Mouse (Mus musculus) midbrain, embryonic 16.5 days (tissue): ENCODE measurements around the gene Ptch1. TPM values are rescaled to one million over a fixed set of nuclear protein-coding genes. Genes with fewer than 3 reads are reported as not detected.

ENCODE experiments used
- ATAC-seq: fragments of 200-750 bp; cut with Nextera tagmentation; 2 replicates; pipeline ENCODE4 v1.8.0; 2017; ENCODE audit warnings: moderate TSS enrichment
- H3K27ac ChIP-seq: fragments of 300-500 bp; sonication (generic); 2 replicates; pipeline ENCODE4 v1.5.1; 2014; ENCODE audit warnings: mild to moderate bottlenecking, low read length, mixed read lengths
- H3K27me3 ChIP-seq: fragments of 300-500 bp; sonication (generic); 2 replicates; pipeline ENCODE4 v1.6.1; 2014; ENCODE audit warnings: low read depth, low read length, mixed read lengths; ENCODE audit not compliant: control insufficient read depth, insufficient read depth
- H3K36me3 ChIP-seq: fragments of 300-500 bp; sonication (generic); 2 replicates; pipeline ENCODE4 v1.6.1; 2014; ENCODE audit warnings: mild to moderate bottlenecking, low read length, moderate library complexity, mixed read lengths; ENCODE audit not compliant: control insufficient read depth, insufficient read depth
- H3K4me1 ChIP-seq: fragments of 300-500 bp; sonication (generic); 2 replicates; pipeline ENCODE4 v1.6.1; 2014; ENCODE audit warnings: mild to moderate bottlenecking, low read length, mixed read lengths; ENCODE audit not compliant: control insufficient read depth, insufficient read depth
- H3K4me2 ChIP-seq: fragments of 300-500 bp; sonication (generic); 2 replicates; pipeline ENCODE4 v1.6.1; 2014; ENCODE audit warnings: mild to moderate bottlenecking, low read length, mixed read lengths
- H3K4me3 ChIP-seq: fragments of 300-500 bp; sonication (generic); 2 replicates; pipeline ENCODE4 v1.5.1; 2014; ENCODE audit warnings: low read depth, mild to moderate bottlenecking, low read length, moderate library complexity, mixed read lengths
- H3K9ac ChIP-seq: fragments of 300-500 bp; sonication (generic); 2 replicates; pipeline ENCODE4 v1.6.1; 2014; ENCODE audit warnings: low read depth, low read length, mixed read lengths
- H3K9me3 ChIP-seq: fragments of 300-500 bp; sonication (generic); replicated peaks from 2 replicates; pipeline ENCODE4 v1.6.1; 2014; ENCODE audit warnings: mild to moderate bottlenecking, low read length, mixed read lengths; ENCODE audit not compliant: control insufficient read depth, poor library complexity, severe bottlenecking
- WGBS: fragments of 180-500 bp; shearing (Covaris S2); extraction: QIAGEN DNeasy Blood & Tissue Kit; methylation state at CpG from one replicate; pipeline ENCODE4 v1.1.7; 2014; 5-methylcytosine and 5-hydroxymethylcytosine counted together
- polyA plus RNA-seq: library from polyadenylated mRNA; unstranded; fragments of >200 nt; fragmentation: Nextera tagmentation; extraction: Ambion mirVana; gene quantifications from 2 replicates; pipeline ENCODE4 v1.2.1, GENCODE M21; 2015

The Ptch1 gene
- polyA plus RNA-seq, 1 experiment from 2014 or later = 14.3 TPM

DNA sequence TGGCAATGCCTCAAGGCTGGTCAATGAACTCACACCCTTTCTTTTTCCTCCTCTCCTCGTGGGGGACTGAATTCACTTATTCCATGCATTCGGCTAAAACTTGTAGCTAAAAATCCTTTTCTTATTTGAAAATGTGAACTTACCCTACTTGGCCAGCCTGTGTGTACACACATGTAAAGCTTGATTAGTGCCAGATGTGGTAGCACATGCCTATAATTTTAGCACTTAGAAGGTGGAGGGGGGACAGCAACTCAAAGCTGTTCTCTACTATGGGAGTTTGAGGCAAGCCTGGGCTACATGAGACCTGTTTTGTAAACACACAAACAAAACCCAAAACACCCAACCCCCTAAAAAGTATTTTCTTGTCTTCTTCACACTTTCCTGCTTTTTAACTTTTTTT is 56.9 kb downstream of the Ptch1 start:
- H3K9me3 ChIP-seq = no peaks in the 10 kb centered on the region
- ATAC-seq = no peak
- H3K36me3 ChIP-seq = peaks cover 31% of the 10 kb centered on the region
- no peak overlapping the region for H3K4me3 ChIP-seq
- no peak overlapping the region for H3K9ac ChIP-seq
- peaks cover 12% of the 10 kb centered on the region; the same call in 1 of the 2 replicates for H3K4me1 ChIP-seq
- no peak overlapping the region for H3K4me2 ChIP-seq
- no peak overlapping the region for H3K27ac ChIP-seq
- no peaks in the 10 kb centered on the region for H3K27me3 ChIP-seq
- 87% methylated on average over 2 of the region's 2 CpGs for WGBS

DNA sequence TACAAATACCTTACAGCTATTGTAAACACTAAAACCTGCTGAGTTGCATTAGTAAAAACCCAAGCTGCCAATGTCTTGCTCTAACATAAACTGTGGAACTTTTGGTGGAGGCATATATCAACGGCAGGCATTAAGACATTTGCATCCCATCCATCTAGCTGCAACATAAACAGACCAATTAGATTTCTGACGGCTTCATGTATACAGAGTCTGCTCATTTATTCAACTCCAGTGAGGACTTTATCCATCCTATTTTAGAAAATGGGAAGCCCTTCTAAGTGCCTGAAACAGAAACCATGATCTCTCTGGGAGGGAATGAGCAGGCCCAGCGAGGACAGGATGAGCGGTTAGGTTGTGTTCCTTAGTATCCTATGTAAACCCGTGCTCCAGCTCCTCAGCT is 57.9 kb downstream of the Ptch1 start:
- Histone ChIP-seq H3K4me3 (no peak overlapping the region), H3K4me1 (peaks cover 12% of the 10 kb centered on the region; the same call in 1 of the 2 replicates), H3K4me2 (no peak overlapping the region), H3K27me3 (no peaks in the 10 kb centered on the region), H3K36me3 (peaks cover 40% of the 10 kb centered on the region), H3K27ac (no peak overlapping the region), H3K9me3 (no peaks in the 10 kb centered on the region), H3K9ac (no peak overlapping the region)
- WGBS = 70% methylated on average over 5 of the region's 5 CpGs
- no peak for ATAC-seq

- H3K9ac ChIP-seq = no peak overlapping the region
- ATAC-seq = no peak; the same call in 1 of the 2 replicates
Measured at GRCm38 (mm10) chr13:63514931-63515360, 58.5 kb downstream of the Ptch1 start.

DNA sequence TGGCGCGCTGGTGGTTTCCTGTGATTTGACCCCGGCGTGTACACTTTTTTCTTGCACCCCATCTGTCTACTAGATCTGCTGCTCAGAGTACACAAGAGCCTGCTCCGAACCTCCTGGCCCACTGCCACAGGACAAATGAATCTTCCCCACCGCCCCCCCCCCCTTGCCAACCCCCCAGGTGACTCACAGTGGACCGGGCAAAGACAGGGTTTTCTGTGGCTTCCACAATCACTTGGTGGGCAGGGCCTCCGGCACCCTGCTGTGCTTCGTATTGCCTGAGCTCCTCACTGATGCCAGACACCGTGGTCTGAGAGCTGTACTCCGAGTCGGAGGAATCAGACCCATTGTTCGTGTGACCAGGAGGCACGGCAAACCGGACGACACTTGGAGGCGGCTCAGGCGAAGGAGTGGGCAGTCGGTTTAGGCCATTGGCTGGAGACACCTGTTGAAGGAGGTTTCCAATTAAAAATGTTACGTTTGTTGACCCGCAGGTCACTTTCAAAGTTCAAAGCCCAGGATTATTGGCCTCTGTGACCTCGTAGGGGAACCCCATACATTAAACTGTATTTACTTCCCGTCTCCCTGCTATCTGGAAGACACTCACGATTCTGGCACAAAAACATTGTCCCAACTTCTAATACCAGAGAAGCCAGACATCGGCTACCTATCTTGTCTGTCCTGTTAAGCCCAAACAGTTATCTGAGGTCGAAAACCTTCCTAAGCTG is 59.9 kb downstream of the Ptch1 start:
- peaks cover 12% of the 10 kb centered on the region; the same call in 1 of the 2 replicates for H3K4me1 ChIP-seq
- H3K4me3 ChIP-seq = no peak overlapping the region
- H3K9me3 ChIP-seq = no peaks in the 10 kb centered on the region
- WGBS = 39% methylated on average over 26 of the region's 26 CpGs
- peaks cover 31% of the 10 kb centered on the region for H3K36me3 ChIP-seq
- no peak for ATAC-seq
- no peak overlapping the region for H3K27ac ChIP-seq
- no peak overlapping the region for H3K4me2 ChIP-seq
- H3K9ac ChIP-seq = no peak overlapping the region
- no peaks in the 10 kb centered on the region for H3K27me3 ChIP-seq

More at GRCm38 (mm10) chr13:63514931-63515360, 58.5 kb downstream of the Ptch1 start:
- H3K36me3 ChIP-seq = peaks cover 38% of the 10 kb centered on the region
- H3K4me1 ChIP-seq = peaks cover 12% of the 10 kb centered on the region; the same call in 1 of the 2 replicates
- no peaks in the 10 kb centered on the region for H3K9me3 ChIP-seq
- no peak overlapping the region for H3K4me2 ChIP-seq
- H3K27me3 ChIP-seq = no peaks in the 10 kb centered on the region
- H3K4me3 ChIP-seq = no peak overlapping the region
- 10% methylated on average over 8 of the region's 8 CpGs for WGBS
- H3K27ac ChIP-seq = no peak overlapping the region

GRCm38 (mm10) chr13:63512411-63512810 is 61.0 kb downstream of the Ptch1 start:
- H3K4me3 ChIP-seq = no peak overlapping the region
- H3K4me1 ChIP-seq = peaks cover 12% of the 10 kb centered on the region; the same call in 1 of the 2 replicates
- 29% methylated on average over 6 of the region's 6 CpGs for WGBS
- H3K4me2 ChIP-seq = no peak overlapping the region
- H3K36me3 ChIP-seq = peaks cover 27% of the 10 kb centered on the region
- H3K9ac ChIP-seq = no peak overlapping the region
- no peak for ATAC-seq
- H3K27ac ChIP-seq = no peak overlapping the region
- H3K9me3 ChIP-seq = no peaks in the 10 kb centered on the region
- no peaks in the 10 kb centered on the region for H3K27me3 ChIP-seq

DNA sequence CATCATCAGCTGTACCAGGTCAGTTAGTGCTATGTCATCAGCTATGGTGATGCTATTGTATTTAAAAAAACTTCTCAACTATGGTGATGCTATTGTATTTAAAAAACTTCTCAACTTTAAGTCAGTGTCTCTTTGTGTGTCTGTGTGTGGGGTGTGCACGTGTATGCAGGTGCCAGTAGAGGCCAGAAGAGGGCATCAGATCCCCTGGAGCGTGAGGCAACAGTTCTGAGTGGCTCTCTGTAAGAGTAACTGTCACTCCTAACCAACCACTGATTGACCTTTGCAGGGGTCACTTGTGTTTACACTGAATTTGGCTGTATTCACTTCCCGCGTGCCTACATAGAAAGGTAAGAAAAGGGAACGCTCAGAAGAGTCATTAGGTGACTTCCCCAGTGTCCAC is 65.6 kb downstream of the Ptch1 start:
- ATAC-seq = no peak
- Histone ChIP-seq H3K4me2 (no peak overlapping the region), H3K9ac (no peak overlapping the region), H3K27me3 (no peaks in the 10 kb centered on the region), H3K9me3 (no peaks in the 10 kb centered on the region), H3K27ac (no peak overlapping the region), H3K4me1 (no peaks in the 10 kb centered on the region), H3K4me3 (no peak overlapping the region), H3K36me3 (peaks cover 26% of the 10 kb centered on the region)
- 90% methylated on average over 5 of the region's 5 CpGs for WGBS

- Histone ChIP-seq H3K4me2 (no peak overlapping the region), H3K9ac (no peak overlapping the region), H3K9me3 (no peaks in the 10 kb centered on the region), H3K27ac (no peak overlapping the region), H3K27me3 (no peaks in the 10 kb centered on the region), H3K4me3 (no peak overlapping the region), H3K36me3 (peaks cover 26% of the 10 kb centered on the region), H3K4me1 (no peaks in the 10 kb centered on the region)
- WGBS = 90% methylated on average over 6 of the region's 6 CpGs
- no peak for ATAC-seq
Measured at GRCm38 (mm10) chr13:63507001-63507556, 66.3 kb downstream of the Ptch1 start.

DNA sequence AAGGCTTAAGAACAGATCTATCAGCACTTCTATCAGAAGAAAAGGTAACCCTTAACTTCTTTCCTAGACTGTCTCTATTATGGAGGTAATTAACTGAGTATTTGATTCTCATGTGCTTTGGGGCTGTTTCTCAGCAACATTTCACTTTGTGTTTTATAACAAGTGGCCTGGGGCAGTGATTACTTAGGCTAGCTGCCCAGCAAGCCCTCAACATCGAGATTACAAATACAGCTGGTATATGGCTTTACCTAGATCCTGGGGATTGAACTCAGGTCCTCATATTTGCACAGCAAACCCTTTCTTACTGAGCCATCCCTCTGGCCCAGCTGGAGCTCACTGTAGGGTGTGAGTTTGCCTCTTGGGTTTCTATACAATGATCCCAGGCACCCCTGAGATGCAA is 67.0 kb downstream of the Ptch1 start:
- no peaks in the 10 kb centered on the region for H3K9me3 ChIP-seq
- no peaks in the 10 kb centered on the region for H3K4me1 ChIP-seq
- H3K27me3 ChIP-seq = no peaks in the 10 kb centered on the region
- no peak overlapping the region for H3K9ac ChIP-seq
- peaks cover 19% of the 10 kb centered on the region for H3K36me3 ChIP-seq
- no peak for ATAC-seq
- no peak overlapping the region for H3K4me3 ChIP-seq
- H3K27ac ChIP-seq = no peak overlapping the region
- 44% methylated on average over 1 of the region's 1 CpGs for WGBS
- no peak overlapping the region for H3K4me2 ChIP-seq

DNA sequence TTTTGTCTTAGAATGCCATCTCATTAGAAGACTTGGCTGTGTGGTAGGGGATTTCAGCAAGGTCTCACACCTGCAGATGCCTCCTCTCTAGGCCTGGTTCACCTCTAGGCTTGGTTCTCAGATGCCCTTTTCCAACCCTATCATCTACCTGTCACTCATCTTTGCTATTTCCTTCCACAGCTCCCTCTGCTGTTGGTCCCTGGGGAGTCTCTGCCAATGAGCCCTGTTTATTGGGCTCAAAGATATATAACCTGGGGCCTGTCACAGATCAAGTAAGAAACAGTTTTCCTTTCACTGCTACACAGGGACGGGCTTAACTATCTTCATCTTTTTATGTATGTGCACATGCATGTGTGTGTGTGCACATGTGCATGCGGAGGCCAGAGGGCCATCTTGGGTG is 71.0 kb downstream of the Ptch1 start:
- 98% methylated on average over 2 of the region's 2 CpGs for WGBS
- no peaks in the 10 kb centered on the region for H3K27me3 ChIP-seq
- no peaks in the 10 kb centered on the region for H3K9me3 ChIP-seq
- no peak overlapping the region for H3K9ac ChIP-seq
- no peak overlapping the region for H3K4me2 ChIP-seq
- no peaks in the 10 kb centered on the region; the same call in 1 of the 2 replicates for H3K36me3 ChIP-seq
- H3K4me3 ChIP-seq = no peak overlapping the region
- H3K27ac ChIP-seq = no peak overlapping the region
- ATAC-seq = no peak
- H3K4me1 ChIP-seq = no peaks in the 10 kb centered on the region
